Mouse (Mus musculus) intestine, postnatal 0 days (tissue): Measurements from ENCODE around the gene Spats2. TPM values are rescaled to one million over a fixed set of nuclear protein-coding genes. Genes with fewer than 3 reads are reported as not detected.

ENCODE experiments used
- ATAC-seq: fragments of 200-750 bp; cut with Nextera tagmentation; 2 replicates; pipeline ENCODE4 v1.8.0; 2017; ENCODE audit warnings: mild to moderate bottlenecking, moderate TSS enrichment, moderate library complexity
- H3K27ac ChIP-seq: fragments of 300-500 bp; sonication (generic); 2 replicates; pipeline ENCODE4 v1.5.1; 2014; ENCODE audit warnings: mild to moderate bottlenecking, low read depth, low read length, moderate library complexity
- H3K27me3 ChIP-seq: fragments of 300-500 bp; sonication (generic); replicated peaks from 2 replicates; pipeline ENCODE4 v1.6.1; 2014; ENCODE audit warnings: low read length, mixed read lengths; ENCODE audit not compliant: control insufficient read depth, insufficient read depth
- H3K36me3 ChIP-seq: fragments of 300-500 bp; sonication (generic); 2 replicates; pipeline ENCODE4 v1.6.1; 2014; ENCODE audit warnings: mild to moderate bottlenecking, moderate library complexity; ENCODE audit not compliant: control insufficient read depth, insufficient read depth
- H3K4me1 ChIP-seq: fragments of 300-500 bp; sonication (generic); replicated peaks from 2 replicates; pipeline ENCODE4 v1.6.1; 2014; ENCODE audit warnings: antibody characterized with exemption, low read length, mixed read lengths; ENCODE audit not compliant: control insufficient read depth, insufficient read depth
- H3K4me2 ChIP-seq: fragments of 300-500 bp; sonication (generic); replicated peaks from 2 replicates; pipeline ENCODE4 v1.6.1; 2014; ENCODE audit warnings: low read depth, mild to moderate bottlenecking, moderate library complexity
- H3K4me3 ChIP-seq: fragments of 300-500 bp; sonication (generic); 2 replicates; pipeline ENCODE4 v1.5.1; 2014; ENCODE audit warnings: low read depth, low read length
- H3K9ac ChIP-seq: fragments of 300-500 bp; sonication (generic); 2 replicates; pipeline ENCODE4 v1.6.1; 2014; ENCODE audit warnings: mild to moderate bottlenecking, low read depth, low read length
- H3K9me3 ChIP-seq: fragments of 300-500 bp; sonication (generic); 2 replicates; pipeline ENCODE4 v1.6.1; 2016; ENCODE audit warnings: mixed run types; ENCODE audit not compliant: control insufficient read depth
- CTCF ChIP-seq: sonication (generic); IDR thresholded peaks from 2 replicates; pipeline ENCODE4 v1.5.1; 2016; ENCODE audit warnings: low read depth, mild to moderate bottlenecking, control low read depth, antibody characterized with exemption, moderate library complexity
- whole genome bisulfite sequencing: fragments of 180-500 bp; shearing (Covaris S2); extraction: QIAGEN DNeasy Blood & Tissue Kit; methylation state at CpG from one replicate; pipeline ENCODE4 v1.1.7; 2014; 5-methylcytosine and 5-hydroxymethylcytosine counted together
- polyA plus RNA-seq: library from polyadenylated mRNA; unstranded; fragments of >200 nt; fragmentation: Nextera tagmentation; extraction: Ambion mirVana; gene quantifications from 2 replicates; pipeline ENCODE4 v1.2.1, GENCODE M21; 2015

Spats2 gene
- polyA plus RNA-seq, 1 experiment from 2014 or later, result 14.3 TPM

GRCm38 (mm10) chr15:99089069-99089468 is 36.6 kb upstream of the Spats2 start:
- no peak for ATAC-seq
- no peak for TF ChIP-seq CTCF
- Histone ChIP-seq H3K9ac (no peak overlapping the region), H3K27ac (no peak overlapping the region), H3K27me3 (peaks cover 65% of the 10 kb centered on the region), H3K4me1 (0 out of 2 replicates have a peak, but pooled peaks cover 7% of the 10 kb centered on the region), H3K4me2 (peak overlapping the region; percentile 57; the same call in 1 of the 2 replicates), H3K4me3 (no peak overlapping the region), H3K9me3 (no peaks in the 10 kb centered on the region), H3K36me3 (no peaks in the 10 kb centered on the region)
- 26% methylated on average over 14 of the region's 14 CpGs for WGBS

DNA sequence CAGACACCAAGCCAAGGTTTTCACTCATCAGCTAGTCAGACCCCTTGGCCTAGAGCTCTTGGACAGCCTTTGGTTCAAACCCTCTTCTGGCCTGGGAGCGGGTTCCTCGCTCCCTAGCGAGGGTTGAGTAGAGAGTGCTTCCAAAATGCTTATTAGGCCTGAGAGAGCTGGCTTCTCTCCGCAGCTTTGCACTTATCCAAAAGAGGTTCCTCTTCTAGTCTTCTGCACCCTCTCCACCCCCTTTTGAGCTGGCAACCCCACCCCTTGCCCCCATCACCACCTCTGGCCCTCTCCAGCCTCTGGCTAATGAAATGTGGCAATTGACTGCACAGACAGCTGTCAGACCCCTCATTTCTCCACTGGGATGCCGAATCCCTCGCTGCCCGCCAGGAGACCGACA is 32.8 kb upstream of the Spats2 start, which contains the start of gene Dnajc22:
TSS of gene Dnajc22 (plus strand) at position 301 of the 400 bp plus-strand sequence.
- peaks cover 7% of the 10 kb centered on the region; the same call in 1 of the 2 replicates for H3K4me1 ChIP-seq
- TF ChIP-seq CTCF, result no peak
- 0 out of 2 replicates have a peak within 1 kb of the TSS, but pooled peaks have one; percentile 23 for H3K9ac ChIP-seq
- H3K4me2 ChIP-seq, result peak within 1 kb of the TSS; percentile 77
- 78% methylated on average over 8 of the region's 8 CpGs for WGBS
- no peak within 1 kb of the TSS for H3K27ac ChIP-seq
- H3K36me3 ChIP-seq, result no peaks in the 10 kb centered on the region
- H3K4me3 ChIP-seq, result peak within 1 kb of the TSS; percentile 46
- ATAC-seq, result no peak
- H3K9me3 ChIP-seq, result no peaks in the 10 kb centered on the region
- peaks cover 83% of the 10 kb centered on the region for H3K27me3 ChIP-seq

GRCm38 (mm10) chr15:99093291-99094258 is 32.1 kb upstream of the Spats2 start:
- Histone ChIP-seq H3K36me3 (no peaks in the 10 kb centered on the region), H3K27ac (no peak overlapping the region), H3K9ac (0 out of 2 replicates have a peak overlapping the region, but pooled peaks have one; percentile 23), H3K27me3 (peaks cover 83% of the 10 kb centered on the region), H3K4me2 (peak overlapping the region; percentile 77), H3K4me3 (peak overlapping the region; percentile 46), H3K4me1 (peaks cover 11% of the 10 kb centered on the region; the same call in 1 of the 2 replicates), H3K9me3 (no peaks in the 10 kb centered on the region)
- 4% methylated on average over 56 of the region's 56 CpGs for WGBS
- TF ChIP-seq CTCF, result peak; percentile 64
- no peak; the same call in 1 of the 2 replicates for ATAC-seq

GRCm38 (mm10) chr15:99094631-99095270 is 31.0 kb upstream of the Spats2 start:
- H3K27me3 ChIP-seq, result peaks cover 77% of the 10 kb centered on the region
- 5% methylated on average over 27 of the region's 27 CpGs for WGBS
- ATAC-seq, result no peak

GRCm38 (mm10) chr15:99095356-99095755 is 30.4 kb upstream of the Spats2 start:
- no peaks in the 10 kb centered on the region for H3K36me3 ChIP-seq
- TF ChIP-seq CTCF, result no peak
- no peaks in the 10 kb centered on the region for H3K9me3 ChIP-seq
- peaks cover 76% of the 10 kb centered on the region for H3K27me3 ChIP-seq
- no peak overlapping the region for H3K4me2 ChIP-seq
- H3K4me3 ChIP-seq, result no peak overlapping the region
- no peak for ATAC-seq
- no peak overlapping the region for H3K9ac ChIP-seq
- H3K4me1 ChIP-seq, result peaks cover 11% of the 10 kb centered on the region; the same call in 1 of the 2 replicates
- no peak overlapping the region for H3K27ac ChIP-seq
- WGBS, result 21% methylated on average over 6 of the region's 6 CpGs

More at GRCm38 (mm10) chr15:99094631-99095270, 31.0 kb upstream of the Spats2 start:
- Histone ChIP-seq H3K4me2 (no peak overlapping the region), H3K9ac (no peak overlapping the region), H3K9me3 (no peaks in the 10 kb centered on the region), H3K4me1 (peaks cover 11% of the 10 kb centered on the region; the same call in 1 of the 2 replicates), H3K4me3 (no peak overlapping the region), H3K27ac (no peak overlapping the region), H3K36me3 (no peaks in the 10 kb centered on the region)
- no peak for TF ChIP-seq CTCF
